Mouse (Mus musculus) heart, postnatal 0 days (tissue): ENCODE results near the gene Klhdc7b. TPM values are rescaled to one million over a fixed set of nuclear protein-coding genes. Genes with fewer than 3 reads are reported as not detected.

Experiments
- ATAC-seq: fragments of 200-750 bp; cut with Nextera tagmentation; 2 replicates; pipeline ENCODE4 v1.8.0; 2017; ENCODE audit warnings: low read depth, moderate number of reproducible peaks, moderate library complexity; ENCODE audit not compliant: insufficient read depth
- DNase-seq: peaks from one replicate; pipeline ENCODE4 v3.0.0-alpha.2; 2016; ENCODE audit warnings: low spot score
- H3K27ac ChIP-seq: fragments of 300-500 bp; sonication (generic); 2 replicates; pipeline ENCODE4 v1.5.1; 2014; ENCODE audit warnings: low read depth, mild to moderate bottlenecking
- H3K27me3 ChIP-seq: fragments of 300-500 bp; sonication (generic); 2 replicates; pipeline ENCODE4 v1.6.1; 2014; ENCODE audit warnings: low read length, mixed read lengths; ENCODE audit not compliant: control insufficient read depth, insufficient read depth
- H3K36me3 ChIP-seq: fragments of 300-500 bp; sonication (generic); replicated peaks from 2 replicates; pipeline ENCODE4 v1.6.1; 2014; ENCODE audit warnings: low read length, mixed read lengths; ENCODE audit not compliant: control insufficient read depth, insufficient read depth
- H3K4me1 ChIP-seq: fragments of 300-500 bp; sonication (generic); 2 replicates; pipeline ENCODE4 v1.6.1; 2014; ENCODE audit warnings: antibody characterized with exemption; ENCODE audit not compliant: control insufficient read depth, insufficient read depth
- H3K4me2 ChIP-seq: fragments of 300-500 bp; sonication (generic); 2 replicates; pipeline ENCODE4 v1.6.1; 2014; ENCODE audit warnings: low read depth, mild to moderate bottlenecking, low read length, moderate library complexity
- H3K4me3 ChIP-seq: fragments of 300-500 bp; sonication (generic); 2 replicates; pipeline ENCODE4 v1.5.1; 2014; ENCODE audit warnings: low read depth, low read length
- H3K9ac ChIP-seq: fragments of 300-500 bp; sonication (generic); replicated peaks from 2 replicates; pipeline ENCODE4 v1.6.1; 2014; ENCODE audit warnings: low read depth, low read length, mixed read lengths
- H3K9me3 ChIP-seq: fragments of 300-500 bp; sonication (generic); replicated peaks from 2 replicates; pipeline ENCODE4 v1.6.1; 2016; ENCODE audit warnings: low read length; ENCODE audit not compliant: control insufficient read depth
- CTCF ChIP-seq: IDR thresholded peaks from 2 replicates; pipeline ENCODE4 v1.5.1; 2016; ENCODE audit warnings: antibody characterized with exemption, control low read depth, low read depth
- EP300 ChIP-seq: IDR thresholded peaks from 2 replicates; pipeline ENCODE4 v1.6.1; 2016; ENCODE audit warnings: antibody characterized with exemption, low read depth
- WGBS: fragments of 180-500 bp; shearing (Covaris S2); extraction: QIAGEN DNeasy Blood & Tissue Kit; methylation state at CpG from one replicate; pipeline ENCODE4 v1.1.7; 2014; 5-methylcytosine and 5-hydroxymethylcytosine counted together
- polyA plus RNA-seq: library from polyadenylated mRNA; unstranded; fragments of >200 nt; fragmentation: Nextera tagmentation; extraction: Ambion mirVana; gene quantifications from 2 replicates; pipeline ENCODE4 v1.2.1, GENCODE M21; 2015
- total RNA-seq: library from RNA; depleted of rRNA; stranded (reverse); fragments of >200 nt; gene quantifications from 2 replicates; pipeline ENCODE4 v1.2.3, GENCODE M21; 2014; ENCODE audit warnings: low replicate concordance

The Klhdc7b gene
- total and polyA plus RNA-seq, 2 experiments from 2014 or later = not detected

DNA sequence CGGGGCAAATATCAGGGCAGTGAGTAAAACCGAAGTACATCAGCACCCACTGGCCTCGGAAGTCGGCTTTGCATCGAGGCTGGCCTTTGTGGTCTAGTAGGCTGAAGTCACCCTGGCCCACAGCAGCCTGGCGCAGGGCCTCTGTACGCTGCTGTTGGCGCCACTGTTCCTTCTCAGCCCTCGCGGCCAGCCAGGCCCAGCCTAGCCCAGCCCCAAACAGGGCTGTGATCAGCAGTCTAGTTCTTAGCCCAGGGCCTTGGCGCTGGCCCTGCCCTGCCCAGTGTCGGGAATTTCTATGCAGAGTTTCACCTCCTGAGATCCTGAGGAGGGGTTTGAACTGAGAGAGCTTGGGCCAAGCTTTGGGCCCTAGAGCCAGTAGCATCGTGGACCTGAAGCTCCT is 12.6 kb upstream of the Klhdc7b start:
- Histone ChIP-seq H3K4me3 (no peak overlapping the region), H3K4me2 (no peak overlapping the region), H3K27me3 (peaks cover 11% of the 10 kb centered on the region), H3K36me3 (peaks cover 51% of the 10 kb centered on the region), H3K27ac (no peak overlapping the region), H3K4me1 (peaks cover 8% of the 10 kb centered on the region; the same call in 1 of the 2 replicates), H3K9ac (no peak overlapping the region), H3K9me3 (no peaks in the 10 kb centered on the region)
- no peak for TF ChIP-seq EP300
- TF ChIP-seq CTCF = no peak
- WGBS = 86% methylated on average over 13 of the region's 13 CpGs
- no peak for DNase-seq
- ATAC-seq = no peak

DNA sequence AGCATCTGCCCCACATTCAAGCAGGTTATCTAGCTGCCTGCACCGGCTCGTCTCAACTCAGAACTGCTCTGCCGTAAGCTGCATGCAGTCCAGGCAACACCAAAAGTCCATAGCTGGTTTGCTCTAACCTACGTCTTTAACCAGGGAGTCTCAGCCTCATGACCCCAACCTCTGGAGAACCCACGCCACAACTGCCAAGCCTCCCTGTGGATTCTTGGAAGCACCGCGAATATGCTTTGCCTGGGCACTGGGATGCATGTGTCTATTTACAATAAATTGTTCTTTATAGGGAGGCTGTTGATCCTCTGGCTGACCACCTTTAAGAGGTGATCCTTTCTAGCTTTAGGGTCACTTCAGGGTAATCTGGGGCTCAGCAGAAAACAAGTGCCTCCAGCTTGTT is 12.2 kb upstream of the Klhdc7b start:
- 83% methylated on average over 7 of the region's 7 CpGs for WGBS
- Histone ChIP-seq H3K9ac (no peak overlapping the region), H3K9me3 (no peaks in the 10 kb centered on the region), H3K4me1 (peaks cover 8% of the 10 kb centered on the region; the same call in 1 of the 2 replicates), H3K27ac (peak overlapping the region; percentile 87; the same call in 1 of the 2 replicates), H3K27me3 (peaks cover 14% of the 10 kb centered on the region), H3K4me3 (no peak overlapping the region), H3K4me2 (0 out of 2 replicates have a peak overlapping the region, but pooled peaks have one; percentile 79), H3K36me3 (peaks cover 47% of the 10 kb centered on the region)
- DNase-seq (no peak), ATAC-seq (no peak)
- TF ChIP-seq EP300 (no peak), CTCF (no peak)

DNA sequence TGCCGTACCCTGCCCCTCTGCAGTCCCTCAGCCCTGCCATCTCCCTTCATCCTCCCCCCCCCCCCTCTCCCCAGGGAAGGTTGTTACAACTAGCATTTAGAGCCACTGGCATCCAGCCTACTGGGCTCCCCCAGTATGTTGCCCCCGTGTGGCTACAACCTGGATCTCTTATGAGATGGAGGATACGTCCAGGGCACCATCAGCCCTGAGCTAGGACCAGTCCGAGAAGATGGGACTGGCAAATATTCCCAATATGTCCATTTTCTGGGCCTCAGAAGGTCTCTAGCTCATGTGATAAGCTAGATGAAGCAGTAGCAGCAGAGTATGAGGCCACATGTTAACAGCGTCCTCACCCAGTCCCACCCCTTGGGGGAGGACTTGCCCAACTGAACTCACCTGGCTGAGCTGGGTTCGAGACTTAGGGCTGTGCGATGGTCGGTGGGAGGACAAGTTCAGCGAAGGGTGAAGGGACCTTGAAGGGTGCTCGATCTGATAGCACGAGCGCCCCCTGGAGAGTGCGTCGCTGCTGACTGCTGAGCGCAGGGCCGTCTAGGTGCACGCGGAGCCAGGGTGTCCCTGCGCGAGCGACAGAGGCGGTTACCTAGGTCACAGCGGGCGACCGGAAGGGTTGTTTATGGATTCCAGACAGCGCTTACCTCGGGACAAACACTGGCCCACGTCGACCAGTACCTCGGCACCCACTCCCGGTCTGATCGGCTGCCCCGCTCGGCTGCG is 11.5 kb upstream of the Klhdc7b start:
- WGBS = under 1% methylated on average over 35 of the region's 35 CpGs
- peak; percentile 51 for TF ChIP-seq CTCF
- no peak for TF ChIP-seq EP300
- Histone ChIP-seq H3K4me1 (peaks cover 8% of the 10 kb centered on the region; the same call in 1 of the 2 replicates), H3K27ac (peak overlapping the region; percentile 87), H3K9ac (peak overlapping the region; percentile 57), H3K36me3 (peaks cover 40% of the 10 kb centered on the region), H3K9me3 (no peaks in the 10 kb centered on the region), H3K4me3 (peak overlapping the region; percentile 60), H3K4me2 (peak overlapping the region; percentile 79), H3K27me3 (peaks cover 20% of the 10 kb centered on the region)
- ATAC-seq = peak; percentile 81
- peak; percentile 56 for DNase-seq

DNA sequence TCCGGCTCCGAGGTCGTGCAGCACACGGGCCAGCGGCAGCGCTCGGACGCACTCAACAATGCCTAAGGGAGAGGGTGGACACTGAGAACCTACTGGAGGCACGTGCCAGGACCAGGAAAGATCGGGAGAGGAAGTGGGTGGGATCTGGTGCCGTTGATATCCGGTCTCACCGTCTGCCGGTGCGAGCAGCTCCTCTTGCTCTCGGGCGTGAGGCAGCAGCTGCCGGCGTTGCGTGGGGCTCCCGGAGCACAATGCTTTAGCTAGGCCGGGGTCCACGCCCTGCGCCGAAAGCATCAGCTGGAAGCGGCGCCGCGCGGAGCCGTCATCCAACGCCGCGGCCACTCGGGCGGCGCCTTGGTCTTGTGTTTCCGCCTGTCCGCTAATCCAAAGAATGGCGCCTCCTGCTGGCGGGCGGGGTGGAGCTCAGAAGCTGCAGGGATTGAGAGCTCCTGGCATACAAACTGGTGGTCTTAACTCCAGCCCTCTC is 10.9 kb upstream of the Klhdc7b start, which contains the start of gene Sco2:
TSS of gene Sco2 (minus strand) at position 85 of the 487 bp plus-strand sequence.
- H3K36me3 ChIP-seq = peaks cover 34% of the 10 kb centered on the region
- DNase-seq (peak; percentile 81), ATAC-seq (peak; percentile 81)
- H3K27ac ChIP-seq = peak within 1 kb of the TSS; percentile 87
- peak within 1 kb of the TSS; percentile 60 for H3K4me3 ChIP-seq
- 0% methylated on average over 42 of the region's 42 CpGs for WGBS
- peak; percentile 80; the same call in 1 of the 2 replicates for TF ChIP-seq EP300
- peak; percentile 75 for TF ChIP-seq CTCF
- H3K9me3 ChIP-seq = no peaks in the 10 kb centered on the region
- peaks cover 8% of the 10 kb centered on the region; the same call in 1 of the 2 replicates for H3K4me1 ChIP-seq
- peak within 1 kb of the TSS; percentile 79 for H3K4me2 ChIP-seq
- H3K9ac ChIP-seq = peak within 1 kb of the TSS; percentile 57
- H3K27me3 ChIP-seq = peaks cover 26% of the 10 kb centered on the region

DNA sequence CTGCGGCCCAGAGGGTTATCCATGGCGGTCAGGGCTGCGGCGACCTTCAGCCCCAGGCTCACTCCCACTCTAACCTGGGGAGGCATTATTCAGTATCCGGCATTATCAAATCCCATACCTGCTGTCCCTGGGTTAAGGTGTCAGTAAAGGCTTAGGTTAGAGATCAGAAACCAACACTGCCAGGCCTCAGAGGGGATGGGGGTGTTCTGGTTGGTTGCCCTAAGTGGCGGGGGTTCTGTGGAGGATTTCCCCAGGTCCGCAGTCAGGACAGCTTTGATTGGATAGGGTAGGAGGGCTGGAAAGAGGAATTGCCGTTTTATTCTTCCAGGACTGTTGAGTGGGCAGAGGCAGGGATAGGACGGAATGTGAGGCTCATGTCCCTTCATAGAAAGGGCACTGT is 10.4 kb upstream of the Klhdc7b start:
- Histone ChIP-seq H3K4me3 (peak overlapping the region; percentile 60), H3K4me2 (peak overlapping the region; percentile 79), H3K27ac (peak overlapping the region; percentile 87), H3K4me1 (peaks cover 12% of the 10 kb centered on the region; the same call in 1 of the 2 replicates), H3K27me3 (peaks cover 32% of the 10 kb centered on the region), H3K9ac (peak overlapping the region; percentile 57), H3K9me3 (no peaks in the 10 kb centered on the region), H3K36me3 (peaks cover 29% of the 10 kb centered on the region)
- no peak for ATAC-seq
- TF ChIP-seq EP300 = no peak
- TF ChIP-seq CTCF = no peak
- 43% methylated on average over 9 of the region's 9 CpGs for WGBS
- no peak for DNase-seq
